Comparison of ENCODE assay signal across 23 mouse cellular contexts in the genomic region with DNA sequence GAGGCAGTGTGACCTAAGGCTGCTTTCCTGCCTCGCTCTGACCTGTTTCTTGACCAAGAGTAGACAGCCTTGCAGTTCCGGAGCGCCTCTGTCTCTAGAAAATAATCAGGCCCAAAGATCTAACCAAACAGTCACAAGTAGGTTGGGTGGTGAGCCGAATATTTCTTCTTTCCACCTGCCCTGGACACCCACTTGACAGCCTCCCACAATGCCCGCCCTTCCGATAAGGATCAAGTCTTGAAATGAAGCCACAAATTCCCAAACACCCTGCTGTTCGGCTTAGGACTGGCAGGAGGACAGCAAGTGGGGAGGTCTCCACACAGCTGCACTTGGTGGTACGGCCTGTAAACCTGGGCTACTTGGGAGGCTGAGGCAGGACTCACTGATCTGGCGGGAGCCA. TPM values are rescaled to one million over a fixed set of nuclear protein-coding genes. Genes with fewer than 3 reads are reported as not detected.
A peak's percentile ranks its signal among the peaks of the same experiment; 100 is the strongest.
DNase-seq lines count a peak whose midpoint lies in the region; ATAC-seq and TF ChIP-seq lines count a peak whose summit lies in the region.
"Had no signal": no experiment of that assay in that cellular context is flagged by ENCODE, and none has a peak within 500 bp of the region (broad histone marks: within the 10 kb centered on the region; RNA-seq: fewer than 3 reads in every experiment).

No protein-coding gene starts in this region.

- H3K36me3 ChIP-seq in embryonic facial prominence, embryonic 13.5 days = peaks cover 27% of the 10 kb centered on the region
- peaks cover 6% of the 10 kb centered on the region for H3K36me3 ChIP-seq in limb, embryonic 15.5 days
- H3K36me3 ChIP-seq in intestine, postnatal 0 days (ENCODE audit: control insufficient read depth, insufficient read depth) = peaks cover 23% of the 10 kb centered on the region
- H3K36me3 ChIP-seq: midbrain, embryonic 15.5 days; neural tube, embryonic 15.5 days had no signal

- H3K4me1 ChIP-seq in embryonic facial prominence, embryonic 13.5 days = peaks cover 57% of the 10 kb centered on the region
- H3K4me1 ChIP-seq in limb, embryonic 15.5 days = peaks cover 47% of the 10 kb centered on the region
- peaks cover 29% of the 10 kb centered on the region for H3K4me1 ChIP-seq in intestine, postnatal 0 days (replicated peaks; ENCODE audit: control insufficient read depth, insufficient read depth, low read length)
- H3K4me1 ChIP-seq: midbrain, embryonic 15.5 days had no signal

- no peak for TF ChIP-seq CTCF in gastrocnemius, adult 2 months (IDR thresholded peaks at IDR 0.05)
- TF ChIP-seq CTCF in intestine, postnatal 0 days (IDR thresholded peaks at IDR 0.05; ENCODE audit: low read depth) = no peak

- no peak overlapping the region for H3K4me2 ChIP-seq in embryonic facial prominence, embryonic 13.5 days
- H3K4me2 ChIP-seq in limb, embryonic 15.5 days = no peak overlapping the region
- H3K4me2 ChIP-seq in intestine, postnatal 0 days (replicated peaks; ENCODE audit: low read depth) = no peak overlapping the region
- H3K4me2 ChIP-seq: forebrain, embryonic 13.5 days; midbrain, embryonic 15.5 days; neural tube, embryonic 15.5 days had no signal

- H3K4me3 ChIP-seq in gastrocnemius, adult 2 months = no peak overlapping the region
- no peak overlapping the region for H3K4me3 ChIP-seq in embryonic facial prominence, embryonic 13.5 days
- H3K4me3 ChIP-seq in limb, embryonic 15.5 days = no peak overlapping the region
- H3K4me3 ChIP-seq in intestine, postnatal 0 days (ENCODE audit: low read depth, low read length) = no peak overlapping the region
- H3K4me3 ChIP-seq: forebrain, embryonic 13.5 days; heart, adult 2 months; left cerebral cortex, adult 2 months; megakaryocyte, embryonic 14.5 days; midbrain, embryonic 15.5 days; myocyte; neural tube, embryonic 15.5 days had no signal

- no peak overlapping the region for H3K9ac ChIP-seq in embryonic facial prominence, embryonic 13.5 days
- H3K9ac ChIP-seq in limb, embryonic 15.5 days = no peak overlapping the region
- H3K9ac ChIP-seq in intestine, postnatal 0 days (ENCODE audit: low read depth, low read length) = no peak overlapping the region
- H3K9ac ChIP-seq: forebrain, embryonic 13.5 days; liver, embryonic 14.5 days; midbrain, embryonic 15.5 days; neural tube, embryonic 15.5 days had no signal

- no peaks in the 10 kb centered on the region for H3K27me3 ChIP-seq in embryonic facial prominence, embryonic 13.5 days
- H3K27me3 ChIP-seq in limb, embryonic 15.5 days = no peaks in the 10 kb centered on the region
- no peaks in the 10 kb centered on the region for H3K27me3 ChIP-seq in intestine, postnatal 0 days (replicated peaks; ENCODE audit: control insufficient read depth, insufficient read depth, low read length)
- H3K27me3 ChIP-seq: forebrain, embryonic 13.5 days; midbrain, embryonic 15.5 days; neural tube, embryonic 15.5 days; Patski had no signal

- no peak for ATAC-seq in embryonic facial prominence, embryonic 13.5 days (ENCODE audit: insufficient number of reproducible peaks, insufficient read depth, low FRiP score, low TSS enrichment, low read depth)
- ATAC-seq in limb, embryonic 15.5 days (ENCODE audit: insufficient number of reproducible peaks, low FRiP score, low TSS enrichment, low read depth) = no peak
- no peak for ATAC-seq in intestine, postnatal 0 days
- ATAC-seq: forebrain, embryonic 13.5 days; midbrain, embryonic 15.5 days; Patski had no signal

- no peaks in the 10 kb centered on the region for H3K9me3 ChIP-seq in embryonic facial prominence, embryonic 13.5 days
- no peaks in the 10 kb centered on the region for H3K9me3 ChIP-seq in limb, embryonic 15.5 days
- no peaks in the 10 kb centered on the region for H3K9me3 ChIP-seq in intestine, postnatal 0 days (ENCODE audit: control insufficient read depth)
- H3K9me3 ChIP-seq: forebrain, embryonic 13.5 days; megakaryocyte, embryonic 14.5 days; midbrain, embryonic 15.5 days; neural tube, embryonic 15.5 days had no signal

- 93% methylated on average over 9 of the region's 9 CpGs for WGBS in embryonic facial prominence, embryonic 13.5 days
- 85% methylated on average over 9 of the region's 9 CpGs for WGBS in limb, embryonic 15.5 days
- WGBS in intestine, postnatal 0 days = 92% methylated on average over 9 of the region's 9 CpGs

- peak overlapping the region; percentile 16; the same call in 1 of the 2 replicates for H3K27ac ChIP-seq in gastrocnemius, adult 2 months
- peak overlapping the region; percentile 96; the same call in 1 of the 2 replicates for H3K27ac ChIP-seq in embryonic facial prominence, embryonic 13.5 days
- H3K27ac ChIP-seq in limb, embryonic 15.5 days = peak overlapping the region; percentile 89
- H3K27ac ChIP-seq in intestine, postnatal 0 days (ENCODE audit: low read depth, low read length) = no peak overlapping the region; the same call in 1 of the 2 replicates
- H3K27ac ChIP-seq: forebrain, embryonic 13.5 days; heart, adult 2 months; left cerebral cortex, adult 2 months; liver, embryonic 14.5 days; midbrain, embryonic 15.5 days; neural tube, embryonic 15.5 days had no signal

- DNase-seq in gastrocnemius, adult 2 months = peak; percentile 10
- DNase-seq in gastrocnemius, postnatal 25 days = no peak
- peak; percentile 31 to 58 for DNase-seq in lung, postnatal 4 days
- DNase-seq in adrenal gland, postnatal 36 days = no peak
- DNase-seq: cerebellum, adult 2 months; cerebellum, postnatal 36 days; gastrocnemius, postnatal 14 days; heart, adult 2 months; kidney, adult 8-10 months; kidney, postnatal 36 days; left cerebral cortex, postnatal 4 days; spleen, adult 18-20 months had no signal

- intact Hi-C loops in gastrocnemius, adult 2 months (cut with DNase I) = no loop called here

RNA-seq across cellular contexts. Expression of a gene that starts 26.0 kb away (rescaled TPM):
- total RNA-seq in gastrocnemius, adult 2 months (2021) = 10 to 100 TPM in 1 of 2 experiments, 1 to 10 TPM in 1; 4.5 to 11.6 TPM
- total RNA-seq in gastrocnemius, postnatal 25 days (2021) = 1 to 10 TPM; 3.7 to 8.0 TPM
- 12.2 and 14.6 TPM in 2 replicates for polyA plus RNA-seq in embryonic facial prominence, embryonic 13.5 days (2015; fragmentation: Nextera tagmentation; extraction: Ambion mirVana)
- polyA plus RNA-seq in limb, embryonic 15.5 days (2015; fragmentation: Nextera tagmentation; extraction: Ambion mirVana) = 7.9 and 8.5 TPM in 2 replicates
- polyA plus RNA-seq in intestine, postnatal 0 days (2015; fragmentation: Nextera tagmentation; extraction: Ambion mirVana) = 4.6 and 5.9 TPM in 2 replicates
- total RNA-seq in adrenal gland, postnatal 36 days (2021) = 10 to 100 TPM; 12.2 to 39.6 TPM

Comparison
In these comparisons a context has a peak if more than half of its experiments do, and no peak if none do; other contexts are left out.
1. DNase-seq: peak in gastrocnemius, adult 2 months (single experiment) and lung, postnatal 4 days (2 of 2); none in gastrocnemius, postnatal 25 days (single experiment) and adrenal gland, postnatal 36 days (0 of 2).